Mouse (Mus musculus): ENCODE data around the gene Tmem164.

DNA sequence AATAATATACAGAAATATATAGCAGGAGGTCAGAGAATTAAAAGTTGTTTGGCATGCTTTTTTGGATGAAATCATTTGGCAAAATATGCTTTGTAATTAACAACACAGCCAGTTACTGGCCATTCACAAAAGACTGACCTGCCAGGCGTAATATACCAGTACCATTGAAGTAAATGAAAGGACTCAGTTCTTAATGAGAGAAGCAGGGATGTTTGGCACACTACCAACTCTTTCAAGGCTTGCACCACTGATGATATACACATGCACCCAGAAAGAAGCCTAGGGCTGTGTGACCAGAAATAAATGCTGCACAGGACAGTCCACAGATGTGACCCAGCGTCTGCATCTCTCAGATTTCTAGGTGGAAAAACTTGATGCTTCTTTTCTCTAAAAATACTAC, 188.6 kb downstream of the Tmem164 start:
- TF ChIP-seq SRF (IDR thresholded peaks at IDR 0.05; ENCODE audit: control insufficient read depth, insufficient read length, low read depth): no peak
- no peak for TF ChIP-seq USF1 (IDR thresholded peaks at IDR 0.05; ENCODE audit: low read depth)
- no peak for TF ChIP-seq POLR2A (IDR thresholded peaks at IDR 0.05; ENCODE audit: insufficient read length, low read depth)
- no peak for TF ChIP-seq E2F4 (IDR thresholded peaks at IDR 0.05; ENCODE audit: insufficient read depth)
- no peak for TF ChIP-seq MAX (IDR thresholded peaks at IDR 0.05; ENCODE audit: low read depth)

All from myocyte (in vitro differentiated cells).